Mouse (Mus musculus): Measurements from ENCODE around the gene Ift20. TPM values are rescaled to one million over a fixed set of nuclear protein-coding genes. Genes with fewer than 3 reads are reported as not detected.
"Not testable (repeated sequence)": the region's sequence is repeated elsewhere in the genome, so short reads cannot be mapped to it uniquely, and the experiment has no call there.

The Ift20 gene
- total RNA-seq, 2 experiments from 2014 or later: 90.3 to 91.2 TPM

- no peak for DNase-seq (ENCODE audit: low spot score in 2 of 2)
- intact Hi-C loops (cut with DNase I): no loop called here
These were observed 17.2 kb upstream of the Ift20 start for GRCm38 (mm10) chr11:78518931-78519330.

- intact Hi-C loops (cut with DNase I): no loop called here
- DNase-seq (ENCODE audit: low spot score in 2 of 2): no peak
These were observed 14.3 kb upstream of the Ift20 start for GRCm38 (mm10) chr11:78521880-78522279.

GRCm38 (mm10) chr11:78522481-78522997, 13.6 kb upstream of the Ift20 start:
- intact Hi-C loops (cut with DNase I): no loop called here
- peak in 1 of 2 experiments; percentile 36 for DNase-seq (ENCODE audit: low spot score in 2 of 2)

- intact Hi-C loops (cut with DNase I): no loop called here
- DNase-seq (ENCODE audit: low spot score in 2 of 2): no peak
These were observed 12.8 kb upstream of the Ift20 start for GRCm38 (mm10) chr11:78523241-78523955.

- intact Hi-C loops (cut with DNase I): no loop called here
- no peak for DNase-seq (ENCODE audit: low spot score in 2 of 2)
These were observed 11.3 kb upstream of the Ift20 start for GRCm38 (mm10) chr11:78524838-78525237.

GRCm38 (mm10) chr11:78528714-78529113, 7.4 kb upstream of the Ift20 start:
- intact Hi-C loops (cut with DNase I): no loop called here

GRCm38 (mm10) chr11:78530001-78530400, 6.2 kb upstream of the Ift20 start:
- intact Hi-C loops (cut with DNase I): no loop called here
- DNase-seq (ENCODE audit: low spot score in 2 of 2): no peak

More at GRCm38 (mm10) chr11:78528714-78529113, 7.4 kb upstream of the Ift20 start:
- DNase-seq (ENCODE audit: low spot score in 2 of 2): no peak

GRCm38 (mm10) chr11:78531046-78531445, 5.1 kb upstream of the Ift20 start:
- intact Hi-C loops (cut with DNase I): no loop called here
- no peak for DNase-seq (ENCODE audit: low spot score in 2 of 2)

- intact Hi-C loops (cut with DNase I); DNase-seq (ENCODE audit: low spot score in 2 of 2): not testable (repeated sequence)
These were observed 4.6 kb upstream of the Ift20 start for GRCm38 (mm10) chr11:78531515-78531914.

GRCm38 (mm10) chr11:78534516-78534915, 1.6 kb upstream of the Ift20 start:
- intact Hi-C loops (cut with DNase I): no loop called here
- DNase-seq (ENCODE audit: low spot score in 2 of 2): no peak

- intact Hi-C loops (cut with DNase I): loop anchor here (1.0 kb wide), 2 partner anchors 15 to 23 kb away; partner anchors contain the start of genes Poldip2, Tmem199 and Tmem97
- peak in 1 of 2 experiments; percentile 39 for DNase-seq (ENCODE audit: low spot score in 2 of 2)
These were observed 633 bp upstream of the Ift20 start for GRCm38 (mm10) chr11:78535376-78536079.

GRCm38 (mm10) chr11:78536690-78537084, 526 bp downstream of the Ift20 start:
- intact Hi-C loops (cut with DNase I): loop anchor here (1.0 kb wide), 2 partner anchors 14 to 24 kb away; partner anchors contain the start of genes Poldip2, Tmem199 and Tmem97
- no peak for DNase-seq (ENCODE audit: low spot score in 2 of 2)

- intact Hi-C loops (cut with DNase I): no loop called here
- DNase-seq (ENCODE audit: low spot score in 2 of 2): no peak
These were observed 4.2 kb downstream of the Ift20 start for GRCm38 (mm10) chr11:78540358-78540757.

- no peak for DNase-seq (ENCODE audit: low spot score in 2 of 2)
- intact Hi-C loops (cut with DNase I): no loop called here
These were observed 8.4 kb downstream of the Ift20 start for GRCm38 (mm10) chr11:78544449-78545111.

- intact Hi-C loops (cut with DNase I): no loop called here
- DNase-seq (ENCODE audit: low spot score in 2 of 2): no peak
These were observed 9.0 kb downstream of the Ift20 start for GRCm38 (mm10) chr11:78545181-78545580.

- DNase-seq (ENCODE audit: low spot score in 2 of 2): no peak
- intact Hi-C loops (cut with DNase I): no loop called here
These were observed 11.7 kb downstream of the Ift20 start for GRCm38 (mm10) chr11:78547718-78548460.

- no peak for DNase-seq (ENCODE audit: low spot score in 2 of 2)
- intact Hi-C loops (cut with DNase I): no loop called here
These were observed 13.4 kb downstream of the Ift20 start for GRCm38 (mm10) chr11:78549491-78549987.

- intact Hi-C loops (cut with DNase I): loop anchor here (1.0 kb wide), 1 partner anchor 14 kb away; the partner anchor contains the start of genes Ift20 and Tnfaip1
These were observed 14.3 kb downstream of the Ift20 start, which contains the start of gene Tmem97 for GRCm38 (mm10) chr11:78550168-78551058. Gene Tmem97 (minus strand): TSS chr11:78550777.

More at GRCm38 (mm10) chr11:78550168-78551058, 14.3 kb downstream of the Ift20 start, which contains the start of gene Tmem97:
- peak; percentile 96 to 99 for DNase-seq (ENCODE audit: low spot score in 2 of 2)
